Mouse (Mus musculus) hindbrain, embryonic 11.5 days (tissue): Measurements from ENCODE around the gene Mecom. TPM values are rescaled to one million over a fixed set of nuclear protein-coding genes. Genes with fewer than 3 reads are reported as not detected.

Source experiments
- ATAC-seq: fragments of 200-750 bp; cut with Nextera tagmentation; 2 replicates; pipeline ENCODE4 v1.8.0; 2017; ENCODE audit warnings: mild to moderate bottlenecking, moderate TSS enrichment, moderate library complexity; ENCODE audit not compliant: low FRiP score
- DNase-seq: peaks from one replicate; pipeline ENCODE4 v3.0.0-alpha.2; 2015; ENCODE audit warnings: low spot score
- H3K27ac ChIP-seq: fragments of 300-500 bp; sonication (generic); 2 replicates; pipeline ENCODE4 v1.5.1; 2014; ENCODE audit warnings: mild to moderate bottlenecking, low read depth, low read length
- H3K27me3 ChIP-seq: fragments of 300-500 bp; sonication (generic); 2 replicates; pipeline ENCODE4 v1.6.1; 2014; ENCODE audit warnings: mild to moderate bottlenecking, low read length, moderate library complexity, mixed read lengths; ENCODE audit not compliant: control insufficient read depth, insufficient read depth
- H3K36me3 ChIP-seq: fragments of 300-500 bp; sonication (generic); 2 replicates; pipeline ENCODE4 v1.6.1; 2014; ENCODE audit warnings: mild to moderate bottlenecking, low read length, moderate library complexity, mixed read lengths; ENCODE audit not compliant: control insufficient read depth, insufficient read depth
- H3K4me1 ChIP-seq: fragments of 300-500 bp; sonication (generic); replicated peaks from 2 replicates; pipeline ENCODE4 v1.6.1; 2014; ENCODE audit warnings: low read length, mixed read lengths; ENCODE audit not compliant: control insufficient read depth, insufficient read depth
- H3K4me2 ChIP-seq: fragments of 300-500 bp; sonication (generic); replicated peaks from 2 replicates; pipeline ENCODE4 v1.6.1; 2014; ENCODE audit warnings: mild to moderate bottlenecking, low read depth, low read length
- H3K4me3 ChIP-seq: fragments of 300-500 bp; sonication (generic); 2 replicates; pipeline ENCODE4 v1.5.1; 2014; ENCODE audit warnings: low read depth, low read length
- H3K9ac ChIP-seq: fragments of 300-500 bp; sonication (generic); 2 replicates; pipeline ENCODE4 v1.6.1; 2014; ENCODE audit warnings: low read depth, low read length
- H3K9me3 ChIP-seq: fragments of 300-500 bp; sonication (generic); 2 replicates; pipeline ENCODE4 v1.6.1; 2016; ENCODE audit warnings: low read length; ENCODE audit not compliant: control insufficient read depth
- WGBS: fragments of 180-500 bp; shearing (Covaris S2); extraction: QIAGEN DNeasy Blood & Tissue Kit; methylation state at CpG from one replicate; pipeline ENCODE4 v1.1.7; 2014; 5-methylcytosine and 5-hydroxymethylcytosine counted together
- polyA plus RNA-seq: library from polyadenylated mRNA; unstranded; fragments of >200 nt; fragmentation: Nextera tagmentation; extraction: Ambion mirVana; gene quantifications from 2 replicates; pipeline ENCODE4 v1.2.1, GENCODE M21; 2014

The Mecom gene
- polyA plus RNA-seq, 1 experiment from 2014 or later = 44.3 TPM

- H3K4me1 ChIP-seq = peaks cover 3% of the 10 kb centered on the region; the same call in 1 of the 2 replicates
Observed at GRCm38 (mm10) chr3:30511062-30511640, 36.7 kb downstream of the Mecom start.

GRCm38 (mm10) chr3:30510646-30511045 lies 37.2 kb downstream of the Mecom start:
- DNase-seq (peak; percentile 41), ATAC-seq (no peak)
- H3K4me1 ChIP-seq = peaks cover 3% of the 10 kb centered on the region; the same call in 1 of the 2 replicates
- no peak overlapping the region for H3K27ac ChIP-seq
- H3K9ac ChIP-seq = no peak overlapping the region
- no peak overlapping the region for H3K4me3 ChIP-seq
- H3K4me2 ChIP-seq = no peak overlapping the region
- H3K36me3 ChIP-seq = no peaks in the 10 kb centered on the region
- no peaks in the 10 kb centered on the region for H3K9me3 ChIP-seq
- H3K27me3 ChIP-seq = peaks cover 45% of the 10 kb centered on the region
- 3% methylated on average over 8 of the region's 8 CpGs for WGBS

More at GRCm38 (mm10) chr3:30511062-30511640, 36.7 kb downstream of the Mecom start:
- Histone ChIP-seq H3K36me3 (no peaks in the 10 kb centered on the region), H3K27me3 (peaks cover 43% of the 10 kb centered on the region), H3K4me3 (no peak overlapping the region), H3K4me2 (no peak overlapping the region), H3K9ac (no peak overlapping the region), H3K9me3 (no peaks in the 10 kb centered on the region), H3K27ac (no peak overlapping the region)
- peak; percentile 40 for DNase-seq
- ATAC-seq = no peak
- WGBS = 5% methylated on average over 4 of the region's 4 CpGs

- WGBS = 1% methylated on average over 16 of the region's 16 CpGs
- Histone ChIP-seq H3K4me2 (peak overlapping the region; percentile 88), H3K4me1 (peaks cover 3% of the 10 kb centered on the region; the same call in 1 of the 2 replicates), H3K9me3 (no peaks in the 10 kb centered on the region), H3K9ac (no peak overlapping the region), H3K4me3 (peak overlapping the region; percentile 58; the same call in 1 of the 2 replicates), H3K27me3 (peaks cover 43% of the 10 kb centered on the region), H3K36me3 (no peaks in the 10 kb centered on the region), H3K27ac (no peak overlapping the region)
- DNase-seq (peak; percentile 65), ATAC-seq (no peak)
Observed at GRCm38 (mm10) chr3:30510105-30510504, 37.7 kb downstream of the Mecom start.

GRCm38 (mm10) chr3:30508930-30509910 lies 38.6 kb downstream of the Mecom start:
- Histone ChIP-seq H3K4me2 (peak overlapping the region; percentile 88), H3K9me3 (no peaks in the 10 kb centered on the region), H3K9ac (peak overlapping the region; percentile 69), H3K27ac (peak overlapping the region; percentile 76), H3K27me3 (peaks cover 46% of the 10 kb centered on the region), H3K4me3 (peak overlapping the region; percentile 58), H3K4me1 (peaks cover 3% of the 10 kb centered on the region; the same call in 1 of the 2 replicates), H3K36me3 (no peaks in the 10 kb centered on the region)
- DNase-seq = peak; percentile 77
- ATAC-seq = peak; percentile 53
- WGBS = under 1% methylated on average over 40 of the region's 55 CpGs

GRCm38 (mm10) chr3:30508296-30508929 lies 39.4 kb downstream of the Mecom start:
- ATAC-seq (peak; percentile 84), DNase-seq (peak; percentile 85)
- peak overlapping the region; percentile 88 for H3K4me2 ChIP-seq
- peaks cover 47% of the 10 kb centered on the region for H3K27me3 ChIP-seq
- peaks cover 3% of the 10 kb centered on the region; the same call in 1 of the 2 replicates for H3K4me1 ChIP-seq
- H3K36me3 ChIP-seq = no peaks in the 10 kb centered on the region
- peak overlapping the region; percentile 69 for H3K9ac ChIP-seq
- WGBS = under 1% methylated on average over 40 of the region's 73 CpGs
- peak overlapping the region; percentile 76 for H3K27ac ChIP-seq
- H3K9me3 ChIP-seq = no peaks in the 10 kb centered on the region
- H3K4me3 ChIP-seq = peak overlapping the region; percentile 58

GRCm38 (mm10) chr3:30507576-30508295 lies 40.1 kb downstream of the Mecom start:
- no peak for DNase-seq
- Histone ChIP-seq H3K9me3 (no peaks in the 10 kb centered on the region), H3K9ac (peak overlapping the region; percentile 69), H3K4me1 (0 out of 2 replicates have a peak, but pooled peaks cover 3% of the 10 kb centered on the region), H3K36me3 (no peaks in the 10 kb centered on the region), H3K4me3 (peak overlapping the region; percentile 58), H3K4me2 (peak overlapping the region; percentile 88), H3K27ac (peak overlapping the region; percentile 76), H3K27me3 (peaks cover 44% of the 10 kb centered on the region)
- ATAC-seq = peak; percentile 23
- under 1% methylated on average over 41 of the region's 41 CpGs for WGBS

GRCm38 (mm10) chr3:30507028-30507575 lies 40.7 kb downstream of the Mecom start:
- DNase-seq = peak; percentile 72
- Histone ChIP-seq H3K9ac (peak overlapping the region; percentile 69), H3K27me3 (peaks cover 39% of the 10 kb centered on the region), H3K4me1 (0 out of 2 replicates have a peak, but pooled peaks cover 3% of the 10 kb centered on the region), H3K4me2 (peak overlapping the region; percentile 88), H3K27ac (peak overlapping the region; percentile 76), H3K9me3 (no peaks in the 10 kb centered on the region), H3K36me3 (no peaks in the 10 kb centered on the region), H3K4me3 (peak overlapping the region; percentile 58)
- ATAC-seq = no peak; the same call in 1 of the 2 replicates
- under 1% methylated on average over 22 of the region's 22 CpGs for WGBS
